Mouse (Mus musculus): ENCODE data around the gene Paics. TPM values are rescaled to one million over a fixed set of nuclear protein-coding genes. Genes with fewer than 3 reads are reported as not detected.
A peak's percentile ranks its signal among the peaks of the same experiment; 100 is the strongest.

Paics gene
- total RNA-seq, 4 experiments from 2014 or later = 150 to 159 (median 158) TPM

GRCm38 (mm10) chr5:77004051-77004821 is 53.1 kb downstream of the Paics start, which contains the start of gene Arl9:
Gene Arl9, plus strand, starts transcription at chr5:77004055.
- no peak for DNase-seq (ENCODE audit: low spot score in 2 of 2)

GRCm38 (mm10) chr5:77010352-77010751 is 59.2 kb downstream of the Paics start:
- no peak for DNase-seq (ENCODE audit: low spot score in 2 of 2)

- no peak for DNase-seq (ENCODE audit: low spot score in 2 of 2)
These were observed 60.0 kb downstream of the Paics start for GRCm38 (mm10) chr5:77011082-77011481.

GRCm38 (mm10) chr5:77013171-77013570 is 62.1 kb downstream of the Paics start:
- no peak for DNase-seq (ENCODE audit: low spot score in 2 of 2)

GRCm38 (mm10) chr5:77015544-77016482 is 64.7 kb downstream of the Paics start, which contains the start of gene Thegl:
Gene Thegl, plus strand, starts transcription at chr5:77016023.
- DNase-seq (ENCODE audit: low spot score in 2 of 2) = peak; percentile 68 to 75

Other genes starting within 250 kb of the Paics start
- gene Aasdh, start 45.8 kb upstream of the Paics start, total RNA-seq (2022) = 10 to 100 TPM in 3 of 4 experiments, 1 to 10 TPM in 1; 8.6 to 14.5 (median 12.0) TPM
- gene Ppat, start 271 bp downstream of the Paics start, total RNA-seq (2022) = 10 to 100 TPM; 21.7 to 26.1 (median 25.5) TPM
- 10 to 100 TPM; 46.9 to 53.4 (median 49.4) TPM for gene Srp72, start 23.4 kb downstream of the Paics start, total RNA-seq (2022)
- gene Arl9, start 52.7 kb downstream of the Paics start, total RNA-seq (2022) = not detected
- not detected for gene Thegl, start 64.7 kb downstream of the Paics start, total RNA-seq (2022)
- 1 to 10 TPM; 1.2 to 2.7 (median 2.2) TPM for gene Hopx, start 163.8 kb downstream of the Paics start, total RNA-seq (2022)